8 mouse cellular contexts compared by ENCODE assay signal in the genomic region with DNA sequence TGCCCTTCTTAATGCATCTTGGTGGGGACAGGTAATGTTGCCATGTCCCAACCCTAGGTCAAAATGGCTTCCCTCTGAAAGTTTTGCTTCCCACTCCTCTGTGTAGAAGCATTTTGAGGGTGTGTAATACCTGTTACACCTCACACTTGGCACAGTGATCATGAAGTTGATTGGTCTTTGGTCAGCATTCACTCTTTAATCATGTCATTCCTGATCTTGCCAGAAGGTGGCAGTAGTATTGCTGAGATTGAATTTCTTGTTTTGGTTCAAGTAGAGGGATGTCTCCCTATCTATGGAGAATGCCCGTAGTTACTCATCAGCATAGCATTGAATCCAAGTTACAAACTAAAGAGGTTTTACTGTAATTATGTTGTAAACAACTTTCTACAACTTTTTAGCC.
DNase-seq lines count a peak whose midpoint lies in the region; ATAC-seq lines count a peak whose summit lies in the region.

No protein-coding gene starts in this region.

- 32% methylated on average over 1 of the region's 1 CpGs for WGBS in midbrain, embryonic 11.5 days
- 38% methylated on average over 1 of the region's 1 CpGs for WGBS in midbrain, embryonic 10.5 days

- no peak overlapping the region for H3K4me2 ChIP-seq in midbrain, embryonic 11.5 days

- no peak overlapping the region for H3K4me3 ChIP-seq in midbrain, embryonic 11.5 days (ENCODE audit: low read depth, low read length)
- H3K4me3 ChIP-seq in midbrain, embryonic 10.5 days, result no peak overlapping the region

- no peaks in the 10 kb centered on the region for H3K9me3 ChIP-seq in midbrain, embryonic 11.5 days (ENCODE audit: control insufficient read depth, low read length)
- H3K9me3 ChIP-seq in midbrain, embryonic 10.5 days (replicated peaks), result no peaks in the 10 kb centered on the region

- no peak overlapping the region for H3K27ac ChIP-seq in midbrain, embryonic 11.5 days (ENCODE audit: low read depth, low read length)
- no peak overlapping the region for H3K27ac ChIP-seq in midbrain, embryonic 10.5 days (replicated peaks)

- H3K27me3 ChIP-seq in midbrain, embryonic 11.5 days (ENCODE audit: control insufficient read depth, insufficient read depth, low read length), result no peaks in the 10 kb centered on the region
- no peaks in the 10 kb centered on the region for H3K27me3 ChIP-seq in midbrain, embryonic 10.5 days (ENCODE audit: low read depth, poor library complexity, severe bottlenecking)

- no peak for DNase-seq in frontal cortex, postnatal 10 days (ENCODE audit: low spot score in 2 of 2)
- DNase-seq in midbrain, embryonic 11.5 days (ENCODE audit: low spot score, missing footprints), result peak; percentile 96
- DNase-seq in midbrain, embryonic 10.5 days (ENCODE audit: low spot score), result no peak
- DNase-seq in c-Kit-positive CD71-positive TER-119-positive erythroid progenitor cells, embryonic 14.5 days (ENCODE audit: low spot score), result peak; percentile 17
- DNase-seq in heart, postnatal 14 days, result peak; percentile 8 to 51
- no peak for DNase-seq in right cerebral cortex, postnatal 14 days

- ATAC-seq in frontal cortex, adult (ENCODE audit: low TSS enrichment), result peak; percentile 55
- peak; percentile 57 for ATAC-seq in midbrain, embryonic 11.5 days (ENCODE audit: low FRiP score)
- ATAC-seq in megakaryocyte progenitor cell, adult 5-6 weeks (replicated peaks; ENCODE audit: poor library complexity), result peak; percentile 75

- no peaks in the 10 kb centered on the region for H3K4me1 ChIP-seq in midbrain, embryonic 11.5 days (ENCODE audit: control insufficient read depth, insufficient read depth, low read length)
- H3K4me1 ChIP-seq in midbrain, embryonic 10.5 days, result no peaks in the 10 kb centered on the region

- H3K9ac ChIP-seq in midbrain, embryonic 11.5 days (ENCODE audit: low read length), result no peak overlapping the region

- intact Hi-C loops in heart, postnatal 14 days (cut with DNase I), result loop anchor here (1.0 to 5.0 kb wide), 2 partner anchors 566 to 596 kb away; no protein-coding TSS in a partner anchor

- H3K36me3 ChIP-seq in midbrain, embryonic 11.5 days (ENCODE audit: control insufficient read depth, insufficient read depth, low read length), result no peaks in the 10 kb centered on the region
- no peaks in the 10 kb centered on the region for H3K36me3 ChIP-seq in midbrain, embryonic 10.5 days

Comparison
In these comparisons a context has a peak if more than half of its experiments do, and no peak if none do; other contexts are left out.
1. DNase-seq: peak in midbrain, embryonic 11.5 days (single experiment), c-Kit-positive CD71-positive TER-119-positive erythroid progenitor cells, embryonic 14.5 days (single experiment) and heart, postnatal 14 days (2 of 2); none in frontal cortex, postnatal 10 days (0 of 2), midbrain, embryonic 10.5 days (single experiment) and right cerebral cortex, postnatal 14 days (single experiment).
2. Peak in every context shown above with its lines, with median percentiles within 50 percentile points of each other: ATAC-seq.